Mouse (Mus musculus) bone marrow, adult 2 months (tissue): ENCODE results near the gene Snapc4.

Experiments
- CTCF ChIP-seq: fragments of 200-500 bp; IDR thresholded peaks from 2 replicates; pipeline ENCODE4 v1.5.1; 2011; ENCODE audit warnings: low read length, control low read depth; ENCODE audit not compliant: control insufficient read depth, insufficient read depth
- POLR2A ChIP-seq: fragments of 200-500 bp; IDR thresholded peaks from 2 replicates; pipeline ENCODE4 v1.6.1; 2011; ENCODE audit warnings: low read depth, mild to moderate bottlenecking, control low read depth, low read length, borderline replicate concordance; ENCODE audit not compliant: control insufficient read depth

GRCm38 (mm10) chr2:26367911-26368310 is 12.5 kb downstream of the Snapc4 start:
- TF ChIP-seq CTCF (no peak), POLR2A (no peak)
